Mouse (Mus musculus) forebrain, embryonic 16.5 days (tissue): ENCODE results near the gene Gga1. TPM values are rescaled to one million over a fixed set of nuclear protein-coding genes. Genes with fewer than 3 reads are reported as not detected.

Source experiments
- ATAC-seq: fragments of 200-750 bp; cut with Nextera tagmentation; 2 replicates; pipeline ENCODE4 v1.8.0; 2017; ENCODE audit warnings: mild to moderate bottlenecking, moderate library complexity
- H3K27ac ChIP-seq: fragments of 300-500 bp; sonication (generic); 2 replicates; pipeline ENCODE4 v1.5.1; 2014; ENCODE audit warnings: low read length, control low read depth
- H3K27me3 ChIP-seq: fragments of 300-500 bp; sonication (generic); replicated peaks from 2 replicates; pipeline ENCODE4 v1.6.1; 2014; ENCODE audit warnings: low read length; ENCODE audit not compliant: control insufficient read depth, insufficient read depth
- H3K36me3 ChIP-seq: fragments of 300-500 bp; sonication (generic); 2 replicates; pipeline ENCODE4 v1.6.1; 2014; ENCODE audit not compliant: control insufficient read depth, insufficient read depth
- H3K4me1 ChIP-seq: fragments of 300-500 bp; sonication (generic); replicated peaks from 2 replicates; pipeline ENCODE4 v1.6.1; 2014; ENCODE audit warnings: low read length; ENCODE audit not compliant: control insufficient read depth, insufficient read depth
- H3K4me2 ChIP-seq: fragments of 300-500 bp; sonication (generic); 2 replicates; pipeline ENCODE4 v1.6.1; 2014; ENCODE audit warnings: mild to moderate bottlenecking, low read length, control low read depth
- H3K4me3 ChIP-seq: fragments of 300-500 bp; sonication (generic); replicated peaks from 2 replicates; pipeline ENCODE4 v1.5.1; 2014; ENCODE audit warnings: mild to moderate bottlenecking, low read length, control low read depth
- H3K9ac ChIP-seq: fragments of 300-500 bp; sonication (generic); replicated peaks from 2 replicates; pipeline ENCODE4 v1.6.1; 2014; ENCODE audit warnings: low read depth, low read length, control low read depth
- H3K9me3 ChIP-seq: fragments of 300-500 bp; sonication (generic); 2 replicates; pipeline ENCODE4 v1.6.1; 2016; ENCODE audit warnings: low read length; ENCODE audit not compliant: control insufficient read depth
- WGBS: fragments of 180-500 bp; shearing (Covaris S2); extraction: QIAGEN DNeasy Blood & Tissue Kit; methylation state at CpG from one replicate; pipeline ENCODE4 v1.1.7; 2014; 5-methylcytosine and 5-hydroxymethylcytosine counted together
- polyA plus RNA-seq: library from polyadenylated mRNA; unstranded; fragments of >200 nt; fragmentation: Nextera tagmentation; extraction: Ambion mirVana; gene quantifications from 2 replicates; pipeline ENCODE4 v1.2.1, GENCODE M21; 2015

Gene Gga1
- polyA plus RNA-seq, result 61.3 and 67.4 TPM in 2 replicates

- Histone ChIP-seq H3K27ac (peak within 1 kb of the TSS; percentile 98), H3K36me3 (peaks cover 9% of the 10 kb centered on the region; the same call in 1 of the 2 replicates), H3K9me3 (no peaks in the 10 kb centered on the region), H3K4me2 (peak within 1 kb of the TSS; percentile 80), H3K4me1 (peaks cover 27% of the 10 kb centered on the region), H3K9ac (peak within 1 kb of the TSS; percentile 84), H3K27me3 (no peaks in the 10 kb centered on the region), H3K4me3 (peak within 1 kb of the TSS; percentile 80)
- ATAC-seq, result peak; percentile 92
- under 1% methylated on average over 73 of the region's 95 CpGs for WGBS
Measured at GRCm38 (mm10) chr15:78876991-78877809, at the start of gene Gga1. Gga1 (plus strand) TSS chr15:78877190.

GRCm38 (mm10) chr15:78828315-78828714 lies 48.7 kb upstream of the Gga1 start:
- H3K9ac ChIP-seq, result no peak overlapping the region; the same call in 1 of the 2 replicates
- no peak for ATAC-seq

GRCm38 (mm10) chr15:78829636-78830035 lies 47.4 kb upstream of the Gga1 start:
- H3K4me2 ChIP-seq, result no peak overlapping the region
- no peaks in the 10 kb centered on the region for H3K9me3 ChIP-seq
- no peak overlapping the region for H3K27ac ChIP-seq
- no peak overlapping the region for H3K4me3 ChIP-seq
- H3K9ac ChIP-seq, result no peak overlapping the region
- H3K27me3 ChIP-seq, result 0 out of 2 replicates have a peak, but pooled peaks cover 7% of the 10 kb centered on the region
- H3K36me3 ChIP-seq, result no peaks in the 10 kb centered on the region
- WGBS, result 97% methylated on average over 1 of the region's 1 CpGs
- H3K4me1 ChIP-seq, result peaks cover 21% of the 10 kb centered on the region
- ATAC-seq, result no peak

More at GRCm38 (mm10) chr15:78828315-78828714, 48.7 kb upstream of the Gga1 start:
- Histone ChIP-seq H3K9me3 (no peaks in the 10 kb centered on the region), H3K4me2 (no peak overlapping the region), H3K27ac (no peak overlapping the region), H3K27me3 (0 out of 2 replicates have a peak, but pooled peaks cover 7% of the 10 kb centered on the region), H3K36me3 (no peaks in the 10 kb centered on the region), H3K4me3 (no peak overlapping the region), H3K4me1 (peaks cover 17% of the 10 kb centered on the region; the same call in 1 of the 2 replicates)
- 22% methylated on average over 5 of the region's 5 CpGs for WGBS

GRCm38 (mm10) chr15:78830742-78831719 lies 46.0 kb upstream of the Gga1 start:
- no peak for ATAC-seq
- 50% methylated on average over 10 of the region's 10 CpGs for WGBS
- Histone ChIP-seq H3K36me3 (no peaks in the 10 kb centered on the region), H3K4me1 (peaks cover 26% of the 10 kb centered on the region), H3K9ac (no peak overlapping the region), H3K27me3 (0 out of 2 replicates have a peak, but pooled peaks cover 3% of the 10 kb centered on the region), H3K27ac (no peak overlapping the region), H3K4me3 (no peak overlapping the region), H3K9me3 (no peaks in the 10 kb centered on the region), H3K4me2 (no peak overlapping the region)

- Histone ChIP-seq H3K4me2 (no peak overlapping the region), H3K9me3 (no peaks in the 10 kb centered on the region), H3K4me3 (no peak overlapping the region), H3K27me3 (no peaks in the 10 kb centered on the region), H3K9ac (no peak overlapping the region), H3K4me1 (peaks cover 24% of the 10 kb centered on the region), H3K36me3 (no peaks in the 10 kb centered on the region), H3K27ac (peak overlapping the region; percentile 37; the same call in 1 of the 2 replicates)
- WGBS, result 60% methylated on average over 17 of the region's 19 CpGs
- peak; percentile 3; the same call in 1 of the 2 replicates for ATAC-seq
Measured at GRCm38 (mm10) chr15:78831720-78832657, 45.0 kb upstream of the Gga1 start.

- no peak overlapping the region for H3K4me2 ChIP-seq
- H3K4me1 ChIP-seq, result peaks cover 24% of the 10 kb centered on the region
- no peak overlapping the region for H3K4me3 ChIP-seq
- 0 out of 2 replicates have a peak overlapping the region, but pooled peaks have one; percentile 15 for H3K9ac ChIP-seq
- no peaks in the 10 kb centered on the region for H3K9me3 ChIP-seq
- peak overlapping the region; percentile 45 for H3K27ac ChIP-seq
- 6% methylated on average over 14 of the region's 14 CpGs for WGBS
- no peaks in the 10 kb centered on the region for H3K36me3 ChIP-seq
- peak; percentile 86 for ATAC-seq
- H3K27me3 ChIP-seq, result no peaks in the 10 kb centered on the region
Measured at GRCm38 (mm10) chr15:78832701-78833123, 44.3 kb upstream of the Gga1 start.

- Histone ChIP-seq H3K36me3 (no peaks in the 10 kb centered on the region), H3K4me1 (peaks cover 19% of the 10 kb centered on the region), H3K9me3 (no peaks in the 10 kb centered on the region), H3K27ac (no peak overlapping the region), H3K4me3 (no peak overlapping the region), H3K4me2 (no peak overlapping the region), H3K27me3 (no peaks in the 10 kb centered on the region), H3K9ac (no peak overlapping the region)
- WGBS, result 95% methylated on average over 3 of the region's 3 CpGs
- no peak for ATAC-seq
Measured at GRCm38 (mm10) chr15:78833582-78833981, 43.4 kb upstream of the Gga1 start.

- WGBS, result 63% methylated on average over 10 of the region's 10 CpGs
- no peak for ATAC-seq
- Histone ChIP-seq H3K36me3 (no peaks in the 10 kb centered on the region), H3K4me2 (no peak overlapping the region), H3K9me3 (no peaks in the 10 kb centered on the region), H3K27ac (no peak overlapping the region), H3K4me3 (no peak overlapping the region), H3K27me3 (no peaks in the 10 kb centered on the region), H3K4me1 (peaks cover 20% of the 10 kb centered on the region), H3K9ac (no peak overlapping the region)
Measured at GRCm38 (mm10) chr15:78834233-78835005, 42.6 kb upstream of the Gga1 start.
